ENCODE assay signal across 8 mouse cellular contexts in genomic region chr14:55884713-55885113, GRCm38 (mm10). TPM values are rescaled to one million over a fixed set of nuclear protein-coding genes. Genes with fewer than 3 reads are reported as not detected.
DNase-seq lines count a peak whose midpoint lies in the region; ATAC-seq lines count a peak whose summit lies in the region.

Gene Khnyn (plus strand): TSS chr14:55884947.

- H3K36me3 ChIP-seq in intestine, embryonic 15.5 days: peaks cover 29% of the 10 kb centered on the region

- peaks cover 39% of the 10 kb centered on the region for H3K4me1 ChIP-seq in intestine, embryonic 15.5 days (replicated peaks)

- H3K27ac ChIP-seq in intestine, embryonic 15.5 days: peak within 1 kb of the TSS; percentile 98

- 0% methylated on average over 27 of the region's 30 CpGs for WGBS in intestine, embryonic 15.5 days

- no peaks in the 10 kb centered on the region for H3K27me3 ChIP-seq in intestine, embryonic 15.5 days (replicated peaks)

- H3K9ac ChIP-seq in intestine, embryonic 15.5 days: peak within 1 kb of the TSS; percentile 86

- H3K4me3 ChIP-seq in intestine, embryonic 15.5 days (replicated peaks): peak within 1 kb of the TSS; percentile 82

- ATAC-seq in intestine, embryonic 15.5 days: peak; percentile 92
- ATAC-seq in megakaryocyte-erythroid progenitor cell, adult 5-6 weeks (replicated peaks; ENCODE audit: low FRiP score, low TSS enrichment, poor library complexity, severe bottlenecking): peak; percentile 80

- intact Hi-C loops in gastrocnemius, postnatal 36 days (cut with DNase I): no loop called here
- intact Hi-C loops in left cerebral cortex, postnatal 14 days (cut with DNase I): no loop called here

- peak within 1 kb of the TSS; percentile 76 for H3K4me2 ChIP-seq in intestine, embryonic 15.5 days (replicated peaks)

- peak; percentile 96 for DNase-seq in adrenal gland, adult 2 months
- peak; percentile 83 for DNase-seq in embryo, embryonic 11.5 days (ENCODE audit: low read depth, low spot score)
- peak; percentile 91 for DNase-seq in gastrocnemius, postnatal 36 days
- peak; percentile 75 to 78 for DNase-seq in left cerebral cortex, postnatal 14 days (ENCODE audit: low spot score in 2 of 2)
- peak; percentile 73 for DNase-seq in right cerebral cortex, postnatal 14 days
- DNase-seq in urinary bladder, postnatal 36 days (ENCODE audit: low spot score in 2 of 2): peak; percentile 85 to 92

- H3K9me3 ChIP-seq in intestine, embryonic 15.5 days: no peaks in the 10 kb centered on the region

RNA-seq across cellular contexts. Expression of gene Khnyn, which starts in this region (rescaled TPM):
- 10 to 100 TPM; 12.3 to 18.2 TPM for total RNA-seq in adrenal gland, adult 2 months (2021)
- 13.0 and 14.6 TPM in 2 replicates for polyA plus RNA-seq in adrenal gland, adult 2 months (2012; rRNA removed)
- total RNA-seq in gastrocnemius, postnatal 36 days (2021): 1 to 10 TPM; 6.0 to 7.5 TPM
- 15.1 and 15.4 TPM in 2 replicates for polyA plus RNA-seq in intestine, embryonic 15.5 days (2015; fragmentation: Nextera tagmentation; extraction: Ambion mirVana)
- 10 to 100 TPM; 10.4 to 10.8 TPM for total RNA-seq in left cerebral cortex, postnatal 14 days (2021)
- 10.9 and 12.1 TPM in 2 replicates for total RNA-seq in megakaryocyte-erythroid progenitor cell, adult 5-6 weeks (2014; fragmentation: Nextera tagmentation)
- 8.7 and 16.3 TPM in 2 replicates for total RNA-seq in megakaryocyte-erythroid progenitor cell, adult 5-6 weeks (2017)

Comparison
In these comparisons a context has a peak if more than half of its experiments do, and no peak if none do; other contexts are left out.
1. Peak in every context shown above with its lines: DNase-seq, ATAC-seq, H3K4me3 ChIP-seq and H3K27ac ChIP-seq.